Mouse (Mus musculus) heart, postnatal 0 days (tissue): ENCODE measurements at regions not wholly inside any gene's neighbourhood (a gene's known extent, or its start where the extent isn't known, plus 50 kb on each side); places are given as distances from the start of the nearest gene placed in this dataset.

Experiments used
- CTCF ChIP-seq: IDR thresholded peaks from 2 replicates; pipeline ENCODE4 v1.5.1; 2016; ENCODE audit warnings: antibody characterized with exemption, control low read depth, low read depth
- EP300 ChIP-seq: IDR thresholded peaks from 2 replicates; pipeline ENCODE4 v1.6.1; 2016; ENCODE audit warnings: antibody characterized with exemption, low read depth

DNA sequence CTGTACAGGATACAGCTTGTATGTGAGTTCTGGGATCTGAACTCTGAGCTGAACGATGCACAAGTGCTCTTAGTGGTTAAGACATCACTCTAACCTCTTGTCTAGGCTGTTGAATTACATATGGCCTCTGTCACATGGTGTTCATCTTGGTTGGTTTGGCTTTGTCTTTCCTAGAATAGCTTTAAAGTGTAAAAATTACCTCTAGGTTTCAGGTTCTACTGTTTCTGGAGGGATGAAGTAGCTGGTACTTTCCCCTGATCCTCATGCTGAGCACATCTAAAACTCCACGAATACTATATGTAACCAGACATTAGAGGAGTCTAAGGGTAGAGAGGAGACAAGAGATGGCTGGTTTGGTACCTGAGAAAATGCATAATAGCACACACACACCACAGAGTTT, 271.1 kb upstream of the Hs6st1 start:
- TF ChIP-seq CTCF: no peak
- TF ChIP-seq EP300: no peak
